Mouse (Mus musculus) midbrain, embryonic 16.5 days (tissue): ENCODE data around the gene Spib. TPM values are rescaled to one million over a fixed set of nuclear protein-coding genes. Genes with fewer than 3 reads are reported as not detected.

ENCODE experiments used
- ATAC-seq: fragments of 200-750 bp; cut with Nextera tagmentation; 2 replicates; pipeline ENCODE4 v1.8.0; 2017; ENCODE audit warnings: moderate TSS enrichment
- H3K27ac ChIP-seq: fragments of 300-500 bp; sonication (generic); 2 replicates; pipeline ENCODE4 v1.5.1; 2014; ENCODE audit warnings: mild to moderate bottlenecking, low read length, mixed read lengths
- H3K27me3 ChIP-seq: fragments of 300-500 bp; sonication (generic); 2 replicates; pipeline ENCODE4 v1.6.1; 2014; ENCODE audit warnings: low read depth, low read length, mixed read lengths; ENCODE audit not compliant: control insufficient read depth, insufficient read depth
- H3K36me3 ChIP-seq: fragments of 300-500 bp; sonication (generic); 2 replicates; pipeline ENCODE4 v1.6.1; 2014; ENCODE audit warnings: mild to moderate bottlenecking, low read length, moderate library complexity, mixed read lengths; ENCODE audit not compliant: control insufficient read depth, insufficient read depth
- H3K4me1 ChIP-seq: fragments of 300-500 bp; sonication (generic); 2 replicates; pipeline ENCODE4 v1.6.1; 2014; ENCODE audit warnings: mild to moderate bottlenecking, low read length, mixed read lengths; ENCODE audit not compliant: control insufficient read depth, insufficient read depth
- H3K4me2 ChIP-seq: fragments of 300-500 bp; sonication (generic); 2 replicates; pipeline ENCODE4 v1.6.1; 2014; ENCODE audit warnings: mild to moderate bottlenecking, low read length, mixed read lengths
- H3K4me3 ChIP-seq: fragments of 300-500 bp; sonication (generic); 2 replicates; pipeline ENCODE4 v1.5.1; 2014; ENCODE audit warnings: low read depth, mild to moderate bottlenecking, low read length, moderate library complexity, mixed read lengths
- H3K9ac ChIP-seq: fragments of 300-500 bp; sonication (generic); 2 replicates; pipeline ENCODE4 v1.6.1; 2014; ENCODE audit warnings: low read depth, low read length, mixed read lengths
- H3K9me3 ChIP-seq: fragments of 300-500 bp; sonication (generic); replicated peaks from 2 replicates; pipeline ENCODE4 v1.6.1; 2014; ENCODE audit warnings: mild to moderate bottlenecking, low read length, mixed read lengths; ENCODE audit not compliant: control insufficient read depth, poor library complexity, severe bottlenecking
- WGBS: fragments of 180-500 bp; shearing (Covaris S2); extraction: QIAGEN DNeasy Blood & Tissue Kit; methylation state at CpG from one replicate; pipeline ENCODE4 v1.1.7; 2014; 5-methylcytosine and 5-hydroxymethylcytosine counted together
- polyA plus RNA-seq: library from polyadenylated mRNA; unstranded; fragments of >200 nt; fragmentation: Nextera tagmentation; extraction: Ambion mirVana; gene quantifications from 2 replicates; pipeline ENCODE4 v1.2.1, GENCODE M21; 2015

Gene Spib
- polyA plus RNA-seq, 1 experiment from 2014 or later: not detected

GRCm38 (mm10) chr7:44532918-44533745 lies 1.3 kb upstream of the Spib start:
- H3K27ac ChIP-seq: no peak overlapping the region
- peaks cover 5% of the 10 kb centered on the region; the same call in 1 of the 2 replicates for H3K27me3 ChIP-seq
- no peak overlapping the region for H3K9ac ChIP-seq
- WGBS: 87% methylated on average over 29 of the region's 29 CpGs
- no peak overlapping the region for H3K4me3 ChIP-seq
- H3K9me3 ChIP-seq: no peaks in the 10 kb centered on the region
- no peak for ATAC-seq
- H3K36me3 ChIP-seq: peaks cover under 1% of the 10 kb centered on the region; the same call in 1 of the 2 replicates
- no peak overlapping the region for H3K4me2 ChIP-seq
- no peaks in the 10 kb centered on the region for H3K4me1 ChIP-seq

GRCm38 (mm10) chr7:44531207-44531606 lies 664 bp downstream of the Spib start:
- H3K9me3 ChIP-seq: no peaks in the 10 kb centered on the region
- 77% methylated on average over 5 of the region's 5 CpGs for WGBS
- H3K4me1 ChIP-seq: no peaks in the 10 kb centered on the region
- no peaks in the 10 kb centered on the region for H3K36me3 ChIP-seq
- H3K27ac ChIP-seq: no peak overlapping the region
- no peak overlapping the region for H3K9ac ChIP-seq
- H3K4me2 ChIP-seq: no peak overlapping the region
- H3K27me3 ChIP-seq: peaks cover 7% of the 10 kb centered on the region; the same call in 1 of the 2 replicates
- no peak for ATAC-seq
- H3K4me3 ChIP-seq: no peak overlapping the region

DNA sequence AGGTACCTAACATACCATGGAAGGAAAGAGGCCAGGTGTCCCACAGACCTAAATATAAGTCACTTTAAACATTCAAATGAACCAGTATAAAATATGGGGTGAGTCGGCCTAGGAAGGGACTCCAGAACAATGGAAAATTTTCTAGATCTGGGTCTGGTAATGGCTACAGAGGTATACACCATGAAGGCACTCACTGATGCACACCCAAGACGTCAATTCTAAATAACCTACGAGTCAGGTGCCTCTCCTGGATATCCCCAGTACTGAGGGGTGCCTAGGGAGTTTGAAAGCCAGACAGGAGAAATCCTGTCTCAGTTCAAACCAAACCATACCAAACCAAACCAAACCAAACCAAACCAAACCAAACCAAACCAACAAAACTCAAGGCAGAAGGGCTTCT lies 1.4 kb downstream of the Spib start:
- Histone ChIP-seq H3K4me1 (no peaks in the 10 kb centered on the region), H3K27ac (no peak overlapping the region), H3K9me3 (no peaks in the 10 kb centered on the region), H3K9ac (no peak overlapping the region), H3K4me2 (no peak overlapping the region), H3K4me3 (no peak overlapping the region), H3K36me3 (no peaks in the 10 kb centered on the region), H3K27me3 (peaks cover 9% of the 10 kb centered on the region; the same call in 1 of the 2 replicates)
- no peak for ATAC-seq
- 78% methylated on average over 3 of the region's 3 CpGs for WGBS

DNA sequence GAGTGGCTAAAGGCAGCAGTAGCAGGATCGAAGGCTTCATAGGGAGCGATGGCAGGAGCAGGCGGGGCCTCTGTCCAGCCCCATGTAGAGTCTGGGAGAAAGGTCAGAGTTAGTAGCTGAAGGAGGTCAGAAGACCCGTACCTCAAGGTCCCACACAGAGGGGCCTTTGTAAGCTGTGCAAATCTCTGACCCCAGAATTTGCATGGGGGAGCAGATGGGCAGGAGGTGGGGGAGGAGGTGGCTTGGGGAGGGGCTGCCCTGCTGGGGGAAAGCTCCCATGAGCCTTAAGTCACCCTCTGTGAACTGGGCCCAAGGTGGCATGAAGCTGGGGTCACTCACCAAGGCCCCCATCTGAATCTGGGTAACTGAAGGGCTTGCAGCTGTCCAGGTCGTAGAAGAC lies 2.4 kb downstream of the Spib start:
- H3K4me1 ChIP-seq: no peaks in the 10 kb centered on the region
- H3K4me3 ChIP-seq: no peak overlapping the region
- WGBS: 64% methylated on average over 5 of the region's 5 CpGs

GRCm38 (mm10) chr7:44527483-44528398 lies 4.1 kb downstream of the Spib start:
- peaks cover 9% of the 10 kb centered on the region; the same call in 1 of the 2 replicates for H3K27me3 ChIP-seq
- no peaks in the 10 kb centered on the region for H3K4me1 ChIP-seq
- no peaks in the 10 kb centered on the region for H3K9me3 ChIP-seq
- H3K4me3 ChIP-seq: peak overlapping the region; percentile 35
- no peak overlapping the region for H3K27ac ChIP-seq
- peak overlapping the region; percentile 60 for H3K9ac ChIP-seq
- 6% methylated on average over 40 of the region's 40 CpGs for WGBS
- no peaks in the 10 kb centered on the region for H3K36me3 ChIP-seq
- peak; percentile 59; the same call in 1 of the 2 replicates for ATAC-seq
- peak overlapping the region; percentile 68 for H3K4me2 ChIP-seq

More for the DNA sequence above, 2.4 kb downstream of the Spib start:
- Histone ChIP-seq H3K27me3 (peaks cover 9% of the 10 kb centered on the region; the same call in 1 of the 2 replicates), H3K27ac (no peak overlapping the region), H3K9ac (no peak overlapping the region), H3K4me2 (no peak overlapping the region), H3K36me3 (no peaks in the 10 kb centered on the region), H3K9me3 (no peaks in the 10 kb centered on the region)
- no peak for ATAC-seq

DNA sequence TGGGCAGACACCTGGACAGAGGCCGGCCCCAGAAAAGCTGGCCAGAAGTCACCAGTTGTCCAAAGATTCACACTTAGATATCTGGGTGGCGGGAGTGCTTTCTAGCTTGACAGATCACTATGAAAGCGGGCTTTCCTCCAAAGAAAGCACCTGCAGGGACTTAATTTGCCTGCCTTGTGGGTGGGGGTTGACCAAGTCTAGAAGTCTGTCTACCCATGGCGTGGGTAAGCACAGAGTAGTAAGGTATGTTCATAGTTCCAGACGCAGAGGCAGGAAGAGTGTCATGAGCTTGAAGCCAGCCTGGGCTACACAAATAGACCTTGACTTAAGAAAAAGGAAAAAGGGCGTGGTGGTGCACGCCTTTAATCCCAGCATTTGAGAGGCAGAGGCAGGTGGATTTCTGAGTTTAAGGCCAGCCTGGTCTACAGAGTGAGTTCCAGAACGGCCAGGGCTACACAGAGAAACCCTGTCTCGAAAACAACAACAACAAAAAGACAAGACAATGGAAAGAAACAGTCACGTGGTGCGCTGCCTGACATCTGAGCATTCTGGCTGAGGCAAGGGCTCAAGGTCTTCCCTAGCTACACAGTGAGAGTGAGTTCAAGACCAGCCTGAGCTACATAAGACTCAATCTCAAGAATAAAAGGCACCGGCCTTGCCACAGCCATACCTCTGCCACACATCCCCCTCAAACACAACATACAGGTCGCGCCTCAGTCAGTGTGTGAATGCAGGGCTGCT lies 5.3 kb downstream of the Spib start:
- no peaks in the 10 kb centered on the region for H3K4me1 ChIP-seq
- H3K9ac ChIP-seq: no peak overlapping the region
- H3K36me3 ChIP-seq: no peaks in the 10 kb centered on the region
- H3K27ac ChIP-seq: no peak overlapping the region
- H3K27me3 ChIP-seq: peaks cover 14% of the 10 kb centered on the region
- ATAC-seq: no peak
- WGBS: 89% methylated on average over 14 of the region's 14 CpGs
- H3K9me3 ChIP-seq: no peaks in the 10 kb centered on the region
- H3K4me3 ChIP-seq: no peak overlapping the region
- H3K4me2 ChIP-seq: no peak overlapping the region

DNA sequence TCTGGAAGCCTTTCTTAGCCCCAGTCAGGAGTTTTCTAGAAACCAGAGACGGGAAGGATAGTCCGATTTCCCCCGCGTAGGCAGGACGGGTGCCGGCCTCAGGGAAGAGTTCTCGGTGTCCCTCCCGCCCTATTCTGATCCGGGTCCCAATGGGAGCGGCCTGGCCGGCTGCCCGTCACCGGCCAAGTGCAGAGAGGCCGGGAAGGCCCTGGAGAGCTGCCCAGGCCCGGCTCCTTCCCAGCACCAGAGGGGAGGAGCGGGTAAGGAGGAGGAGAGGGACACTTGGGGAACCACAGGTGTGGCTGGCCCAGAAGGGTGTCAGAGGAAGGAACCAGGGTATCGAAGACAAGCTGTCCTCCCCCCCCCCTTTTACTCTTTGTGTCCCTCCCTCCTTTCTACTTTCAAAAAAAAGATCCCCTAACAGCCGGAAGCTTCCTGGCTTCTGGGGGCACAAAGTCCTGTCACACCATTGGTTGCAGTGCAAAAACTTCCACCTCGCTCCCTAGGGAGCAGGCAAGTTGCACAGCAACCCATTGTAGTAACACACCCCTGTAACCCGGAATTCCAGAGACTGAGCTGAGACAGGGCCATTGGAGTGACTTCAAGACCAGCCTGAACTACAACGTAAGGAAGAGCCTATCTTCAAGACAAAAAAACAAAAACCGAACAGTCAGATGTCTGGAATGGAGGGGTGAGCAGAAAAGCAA lies 6.6 kb downstream of the Spib start:
- no peaks in the 10 kb centered on the region for H3K9me3 ChIP-seq
- 16% methylated on average over 22 of the region's 22 CpGs for WGBS
- no peaks in the 10 kb centered on the region for H3K4me1 ChIP-seq
- H3K27ac ChIP-seq: no peak overlapping the region
- H3K4me3 ChIP-seq: no peak overlapping the region
- no peak overlapping the region; the same call in 1 of the 2 replicates for H3K9ac ChIP-seq
- peaks cover 14% of the 10 kb centered on the region for H3K27me3 ChIP-seq
- no peaks in the 10 kb centered on the region for H3K36me3 ChIP-seq
- peak overlapping the region; percentile 1; the same call in 1 of the 2 replicates for H3K4me2 ChIP-seq
- no peak for ATAC-seq

DNA sequence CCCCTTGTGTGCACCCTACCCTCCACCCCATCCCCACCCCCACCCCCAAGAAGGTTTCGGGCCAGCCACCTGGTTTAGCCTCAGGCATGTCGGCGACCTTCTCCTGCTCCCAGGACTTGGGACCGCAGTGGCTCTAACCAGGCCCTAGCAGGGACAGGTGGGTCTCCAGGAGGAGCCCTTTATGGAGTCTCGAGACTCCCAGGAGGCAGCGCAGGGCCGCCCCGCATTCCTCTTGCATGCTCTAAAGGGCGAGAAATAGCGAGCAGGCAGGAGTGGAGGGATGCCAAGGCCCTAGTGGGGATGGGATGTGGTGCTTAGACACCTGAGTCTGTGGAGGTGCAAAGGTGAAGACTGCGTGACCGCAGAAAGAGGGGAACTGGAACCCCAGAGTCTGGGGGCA lies 7.4 kb downstream of the Spib start, which contains the start of gene Mybpc2:
Gene Mybpc2, minus strand, starts transcription at position 155 of the 400 bp plus-strand sequence.
- H3K27me3 ChIP-seq: peaks cover 14% of the 10 kb centered on the region
- 35% methylated on average over 12 of the region's 12 CpGs for WGBS
- peak within 1 kb of the TSS; percentile 1; the same call in 1 of the 2 replicates for H3K4me2 ChIP-seq
- H3K4me3 ChIP-seq: no peak within 1 kb of the TSS
- H3K4me1 ChIP-seq: no peaks in the 10 kb centered on the region
- H3K36me3 ChIP-seq: no peaks in the 10 kb centered on the region
- no peak within 1 kb of the TSS for H3K27ac ChIP-seq
- no peaks in the 10 kb centered on the region for H3K9me3 ChIP-seq
- ATAC-seq: no peak
- H3K9ac ChIP-seq: no peak within 1 kb of the TSS; the same call in 1 of the 2 replicates
